Mouse (Mus musculus) urinary bladder, adult 18-20 months (tissue): ENCODE results near the gene Fgf3.

ENCODE experiments used
- DNase-seq, 2 experiments: peaks; one replicate each; pipeline ENCODE4 v3.0.0; 2022; ENCODE audit warnings: low spot score in 2 of 2, mixed read lengths in 2 of 2

The Fgf3 gene

DNA sequence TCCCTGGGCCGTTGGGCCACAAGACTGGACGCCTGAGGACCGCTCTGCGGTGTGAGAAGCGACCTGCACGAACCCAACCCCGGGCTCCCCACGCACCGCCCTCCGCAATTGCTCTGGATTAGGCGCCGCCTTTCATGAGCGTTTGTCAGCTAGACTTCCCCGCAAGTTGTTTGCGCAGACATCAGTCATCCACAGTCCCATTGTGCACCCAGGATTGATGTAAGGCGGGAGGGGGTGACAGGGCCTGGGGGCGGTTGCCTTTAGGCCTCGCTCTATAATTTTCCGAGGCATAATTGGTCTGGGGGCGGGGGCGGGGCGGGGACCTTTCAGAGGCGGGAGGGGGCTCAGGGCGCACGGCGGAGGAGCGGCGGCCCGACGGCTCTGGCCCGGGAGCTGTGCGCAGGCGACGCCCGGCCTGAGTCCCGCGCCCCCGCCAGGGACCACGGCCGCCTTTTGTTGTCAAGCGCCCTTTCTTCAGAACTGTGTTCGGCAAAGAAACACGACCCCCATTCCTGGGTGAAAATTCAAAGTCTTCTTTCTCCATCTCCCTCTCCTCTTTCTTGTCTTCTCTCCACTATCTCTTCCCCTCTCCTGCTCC lies at the start of gene Fgf3:
TSS of gene Fgf3 (plus strand) at position 193 of the 598 bp plus-strand sequence.
- DNase-seq: no peak

GRCm38 (mm10) chr7:144788631-144789030 lies 49.3 kb upstream of the Fgf3 start:
- no peak for DNase-seq

DNA sequence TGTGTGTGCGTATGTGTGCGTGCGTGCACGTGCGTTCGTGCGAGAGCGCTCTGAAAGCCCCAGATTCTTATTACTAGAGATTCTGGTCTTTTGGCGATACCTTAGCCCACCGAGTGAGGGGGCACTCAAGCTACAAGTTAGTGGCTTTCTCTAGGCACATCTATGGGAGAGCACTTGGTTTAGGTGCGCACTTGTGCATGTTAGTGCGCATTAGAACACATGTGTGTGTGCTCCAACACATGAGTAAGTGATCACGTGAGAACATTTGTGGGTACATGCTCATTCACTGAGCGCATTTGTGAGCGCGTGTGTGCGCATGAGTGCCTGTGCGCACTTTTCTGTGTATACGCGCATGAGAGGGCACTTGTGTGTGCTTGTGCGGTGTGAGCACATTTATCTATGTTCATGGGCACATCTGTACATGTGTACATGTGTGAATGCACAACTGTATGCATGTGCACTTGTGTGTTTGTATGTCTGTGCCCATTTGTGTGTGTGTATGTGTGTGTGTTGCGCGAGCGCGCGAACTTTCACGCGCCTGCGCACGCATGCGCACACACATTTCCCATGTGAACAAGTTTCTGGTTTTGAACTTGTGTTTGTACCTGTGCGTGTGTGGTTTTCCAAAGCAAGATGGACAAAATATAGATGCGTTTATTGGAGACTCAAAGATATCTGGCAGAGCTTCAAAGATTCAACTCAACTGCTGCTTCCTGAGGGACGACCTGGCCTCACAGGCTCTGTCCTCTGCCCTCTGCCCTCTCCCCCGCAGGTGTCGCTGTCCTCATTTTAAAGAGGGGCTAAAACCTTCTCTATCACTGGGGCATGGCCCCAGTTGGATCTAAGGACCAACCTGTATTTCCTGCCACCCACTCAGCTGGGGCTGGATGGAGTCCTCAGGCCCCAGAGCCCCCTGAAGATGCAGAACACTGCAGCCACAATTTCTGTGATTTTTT lies 48.0 kb upstream of the Fgf3 start:
- DNase-seq: no peak

- no peak for DNase-seq
Observed at GRCm38 (mm10) chr7:144791426-144791825, 46.5 kb upstream of the Fgf3 start.

DNA sequence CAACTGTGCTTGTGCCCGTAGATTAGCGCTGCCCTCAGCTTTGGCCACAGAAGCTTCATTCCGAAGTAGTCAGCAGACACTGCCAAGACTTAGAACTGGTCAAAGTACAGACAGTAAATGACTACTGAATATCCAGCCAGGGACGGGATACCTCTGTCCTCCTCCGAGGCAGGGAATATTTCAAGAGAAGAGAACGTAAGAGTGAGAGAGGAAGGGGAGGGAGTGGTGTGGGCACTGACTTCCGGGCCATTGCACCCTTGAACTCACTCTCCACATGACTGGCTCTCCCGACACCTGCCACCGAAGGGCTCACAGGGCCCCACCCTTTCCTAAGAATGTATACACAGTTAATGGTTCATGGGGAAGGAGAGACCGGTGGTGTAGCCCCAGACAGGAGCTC lies 44.6 kb upstream of the Fgf3 start:
- DNase-seq: no peak

GRCm38 (mm10) chr7:144795976-144796474 lies 41.9 kb upstream of the Fgf3 start:
- no peak for DNase-seq

- DNase-seq: no peak
Observed at GRCm38 (mm10) chr7:144796986-144797735, 40.7 kb upstream of the Fgf3 start.

DNA sequence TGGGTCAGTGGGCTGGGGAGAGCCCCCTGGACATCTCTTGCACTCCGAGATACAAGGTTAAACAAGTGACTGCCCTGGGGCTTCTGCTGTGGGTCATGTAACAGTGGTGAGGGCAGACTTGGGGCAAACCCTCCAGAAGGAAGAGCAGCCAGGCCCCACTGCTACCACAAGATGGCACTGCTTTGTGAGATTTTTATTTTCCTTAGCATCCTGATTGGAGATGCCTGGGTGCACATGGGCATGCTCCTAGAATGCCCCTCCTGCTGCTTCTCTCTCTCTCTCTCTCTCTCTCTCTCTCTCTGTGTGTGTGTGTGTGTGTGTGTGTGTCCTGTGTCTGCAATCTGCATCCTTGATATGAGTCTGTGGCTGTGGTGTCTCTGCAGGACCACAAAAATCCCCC lies 39.4 kb upstream of the Fgf3 start:
- DNase-seq: no peak

GRCm38 (mm10) chr7:144807036-144807435 lies 30.8 kb upstream of the Fgf3 start:
- no peak for DNase-seq

DNA sequence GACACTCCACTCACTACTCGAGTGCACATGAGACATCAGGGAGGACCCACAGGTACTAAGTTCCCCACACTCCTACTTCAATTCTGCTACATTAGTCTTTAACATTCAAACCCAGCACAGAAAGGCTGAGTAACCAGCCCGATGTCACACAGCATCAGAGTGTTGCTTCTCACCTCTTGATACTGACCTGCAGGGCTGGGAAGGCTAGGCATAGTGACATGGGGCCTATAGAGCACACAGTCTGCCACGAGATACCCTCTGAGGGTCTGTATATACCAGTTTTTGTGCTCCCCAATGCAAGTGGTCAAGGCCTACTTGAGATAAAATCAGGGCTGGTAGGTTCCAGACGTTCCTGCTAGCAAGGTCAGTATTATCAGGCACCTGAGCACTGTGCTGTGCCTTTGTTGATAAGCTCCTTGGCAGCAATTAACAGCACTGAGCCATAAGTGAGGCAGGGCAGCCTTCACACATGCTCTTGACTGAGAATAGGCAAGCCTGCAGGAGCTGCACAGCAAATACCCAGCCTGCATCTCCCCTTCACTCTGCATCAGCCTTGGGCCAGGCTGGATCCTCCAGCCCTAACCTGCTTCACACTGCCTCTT lies 29.8 kb upstream of the Fgf3 start:
- DNase-seq: no peak

DNA sequence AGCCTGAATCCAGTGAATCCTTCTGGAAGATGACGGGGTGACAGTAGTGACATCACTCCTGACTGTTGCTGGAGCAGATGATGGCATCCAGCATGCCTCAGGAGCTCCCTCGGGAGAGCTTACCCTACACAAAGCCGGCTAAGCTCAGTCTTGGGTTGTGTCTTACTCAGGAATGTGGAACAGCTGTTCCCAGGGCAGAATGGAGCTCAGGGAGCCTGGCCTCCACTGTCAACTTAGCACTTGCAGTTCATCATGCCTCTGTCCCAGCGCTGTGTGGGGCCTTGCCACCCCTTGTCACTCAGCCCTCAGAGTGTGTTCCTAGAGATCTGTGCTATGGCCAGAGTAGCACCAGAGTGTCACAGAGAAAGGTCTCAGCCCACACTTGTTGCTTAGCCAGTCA lies 26.4 kb upstream of the Fgf3 start:
- DNase-seq: no peak

DNA sequence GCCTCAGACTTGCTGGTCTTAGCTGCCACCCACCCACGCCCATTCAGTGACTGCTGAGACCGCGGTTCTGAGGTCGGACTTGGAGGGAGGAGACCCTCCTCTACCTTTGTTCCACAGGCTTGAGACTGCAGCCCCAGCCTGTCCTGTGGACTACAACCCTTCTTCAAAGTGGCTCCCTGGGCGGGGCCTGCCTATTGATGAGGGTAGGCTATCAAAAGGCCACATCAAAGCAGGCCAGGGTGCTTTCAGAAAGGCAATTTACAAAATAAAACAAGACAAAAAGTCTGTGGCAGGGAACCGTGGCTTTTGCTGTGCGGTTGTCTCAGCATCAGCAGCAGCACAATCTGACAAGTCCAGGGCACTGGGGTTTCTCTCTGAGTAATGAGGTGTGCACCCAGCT lies 16.0 kb upstream of the Fgf3 start:
- DNase-seq: no peak

- no peak for DNase-seq
Observed at GRCm38 (mm10) chr7:144823988-144824387, 13.9 kb upstream of the Fgf3 start.

DNA sequence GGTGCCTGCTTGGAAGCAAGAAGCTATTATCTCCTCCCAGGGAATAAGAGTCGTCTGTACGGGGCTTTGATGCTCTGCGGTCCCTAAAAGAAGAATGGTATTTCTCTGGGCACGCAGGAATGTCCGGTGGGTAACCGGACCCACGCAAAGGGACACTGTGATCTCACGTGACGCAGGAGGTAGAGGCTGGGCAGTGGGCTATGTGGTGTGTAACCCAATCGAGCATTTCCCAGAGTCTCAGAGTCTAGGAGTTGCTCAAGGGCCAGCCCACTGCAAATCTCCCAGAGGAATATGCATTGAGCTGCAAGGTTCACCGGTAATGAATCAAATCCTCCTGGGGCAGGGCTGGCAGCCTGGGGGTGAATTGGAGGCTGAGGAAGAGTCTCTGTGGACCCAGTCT lies 9.5 kb upstream of the Fgf3 start:
- DNase-seq: no peak

DNA sequence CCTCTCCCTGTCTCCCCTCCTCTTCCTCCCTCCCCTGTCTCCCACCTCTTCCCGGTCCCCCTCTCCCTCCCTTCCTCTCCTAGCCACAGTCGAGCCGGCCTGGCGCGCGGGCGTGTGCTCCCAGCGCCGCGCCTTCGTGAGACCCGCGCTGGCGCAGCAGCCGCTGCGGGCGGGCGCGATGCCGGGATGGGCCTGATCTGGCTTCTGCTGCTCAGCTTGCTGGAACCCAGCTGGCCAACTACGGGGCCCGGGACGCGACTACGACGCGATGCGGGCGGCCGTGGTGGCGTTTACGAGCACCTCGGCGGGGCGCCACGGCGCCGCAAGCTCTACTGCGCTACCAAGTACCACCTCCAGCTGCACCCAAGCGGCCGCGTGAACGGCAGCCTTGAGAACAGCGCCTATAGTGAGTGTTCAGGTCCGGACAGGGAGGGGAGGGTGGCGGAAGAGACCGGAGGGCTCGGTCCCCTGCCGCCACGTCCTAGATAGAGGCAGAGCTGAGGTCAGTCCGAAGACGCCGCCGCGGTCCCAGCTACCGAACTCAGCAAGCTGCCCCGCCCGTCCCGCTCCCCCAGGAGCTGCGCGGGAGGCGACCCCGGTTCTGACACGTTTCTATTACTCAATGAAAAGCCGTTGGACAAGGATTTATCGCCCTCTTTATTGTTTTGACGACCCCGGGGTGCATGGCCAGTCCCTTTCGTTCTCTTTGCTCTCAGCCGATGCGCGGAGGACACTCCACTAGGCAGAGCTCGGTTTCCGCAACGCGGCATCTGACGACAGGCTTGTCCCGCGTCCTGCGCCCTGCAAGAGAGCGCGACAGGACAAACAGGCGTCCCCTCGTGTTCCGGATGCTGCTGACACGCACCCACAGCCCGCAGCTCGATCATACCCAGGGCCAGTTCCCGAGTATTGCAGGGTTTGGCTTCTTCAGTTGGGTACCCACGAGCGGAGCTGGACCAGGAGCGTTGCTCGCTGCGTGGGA lies 930 bp downstream of the Fgf3 start:
- peak in 1 of 2 experiments; percentile 9 for DNase-seq

DNA sequence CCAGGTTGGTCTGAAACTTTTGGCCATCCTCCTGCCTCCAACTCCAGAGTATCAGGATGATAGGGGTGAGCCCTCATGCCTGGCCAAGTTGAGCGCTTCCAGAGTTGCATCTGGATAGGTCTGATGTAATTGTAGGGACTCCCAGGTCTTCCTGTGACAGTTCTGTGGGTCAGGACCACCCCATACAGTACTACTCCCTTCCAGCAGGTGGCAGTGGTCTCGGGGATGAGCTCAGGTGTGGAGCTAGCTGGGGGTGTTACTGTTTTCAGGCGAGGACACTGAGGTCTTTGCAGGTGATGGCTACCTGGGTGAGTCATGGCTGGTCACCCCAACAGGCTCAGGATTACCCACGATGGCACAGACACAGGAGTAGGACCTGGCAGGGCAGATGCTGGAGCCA lies 8.3 kb downstream of the Fgf3 start:
- peak in 1 of 2 experiments; percentile 27 for DNase-seq

DNA sequence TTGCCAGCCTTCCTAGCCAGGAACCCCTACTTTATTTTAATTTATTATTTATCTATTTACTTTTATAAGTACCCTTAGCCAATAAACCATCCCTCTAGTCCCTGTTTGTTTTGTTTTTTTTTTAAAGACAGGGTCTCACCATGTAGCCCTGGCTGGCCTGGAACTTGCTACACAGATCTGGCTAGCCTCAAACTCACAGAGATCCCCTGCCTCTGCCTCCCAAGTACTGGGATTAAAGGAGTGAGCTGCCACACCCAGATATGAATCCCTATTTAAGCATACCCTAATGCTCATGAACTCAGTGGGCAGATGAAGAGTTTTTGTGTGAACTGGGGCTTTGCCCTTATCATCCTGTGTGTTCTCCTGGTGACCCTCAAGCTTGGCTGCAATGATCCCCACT lies 9.2 kb downstream of the Fgf3 start, which contains the start of gene Fgf4:
TSS of gene Fgf4 (plus strand) at position 301 of the 400 bp plus-strand sequence.
- no peak for DNase-seq

DNA sequence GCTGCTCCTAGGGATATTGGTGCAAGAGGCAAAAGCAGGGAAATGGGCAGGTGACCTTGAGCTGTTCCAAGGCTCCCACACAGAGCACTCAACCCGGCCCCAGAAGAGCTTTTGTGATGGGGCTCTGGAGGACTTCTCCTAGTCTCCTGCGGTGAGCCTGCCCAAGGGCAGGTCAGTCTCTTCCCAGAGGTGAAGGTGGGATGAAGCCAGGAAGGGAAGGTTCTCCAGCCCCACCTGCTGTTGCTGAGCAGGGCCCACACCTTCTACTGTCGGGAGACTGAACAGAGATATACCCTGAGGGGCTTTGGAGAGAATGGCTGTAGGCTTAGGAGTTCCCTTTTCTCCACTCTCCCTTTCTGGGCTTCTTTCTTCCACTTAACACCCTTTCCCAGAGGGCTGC lies 13.4 kb downstream of the Fgf3 start:
- DNase-seq: no peak

DNA sequence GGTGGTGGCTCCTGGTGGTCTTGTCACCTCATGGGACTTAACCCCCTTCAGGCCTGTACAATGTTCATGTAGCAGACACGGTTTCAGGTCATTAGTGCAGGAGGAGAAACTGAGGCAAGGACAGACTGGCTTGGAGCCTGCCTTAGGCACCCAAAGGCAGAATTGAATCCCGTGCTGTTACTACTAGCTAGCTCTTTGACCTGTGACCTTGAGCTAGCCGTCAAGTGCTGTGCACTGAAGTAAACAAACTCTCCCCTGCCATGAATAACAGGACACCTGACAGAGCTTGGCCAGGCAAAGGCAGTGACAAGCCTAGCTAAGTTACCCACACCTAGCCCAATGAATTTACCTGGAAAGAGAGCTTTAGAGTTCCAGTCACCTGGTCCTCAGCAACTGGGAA lies 17.1 kb downstream of the Fgf3 start:
- DNase-seq: no peak

DNA sequence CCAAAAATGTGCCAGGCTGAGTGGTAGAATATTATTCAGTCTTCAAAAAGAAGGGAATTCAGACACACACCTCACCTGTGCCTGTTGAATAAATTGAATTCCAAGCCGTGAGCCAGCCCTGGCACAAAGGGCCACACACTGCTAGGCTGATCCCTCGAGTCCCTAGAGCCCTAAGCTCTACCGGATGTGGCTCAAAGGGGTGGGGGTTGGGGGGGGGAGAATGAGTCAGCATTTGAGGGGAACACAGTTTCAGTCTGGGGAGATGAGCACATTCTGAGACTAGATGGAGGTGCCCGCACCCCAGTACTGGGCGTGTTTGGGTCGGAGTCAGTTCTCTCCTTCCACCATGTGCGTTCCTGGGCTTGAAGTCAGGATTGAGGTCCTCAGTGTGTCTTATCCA lies 19.3 kb downstream of the Fgf3 start:
- no peak for DNase-seq
